Mouse (Mus musculus) midbrain, postnatal 0 days (tissue): ENCODE measurements around the gene Ugt8a. TPM values are rescaled to one million over a fixed set of nuclear protein-coding genes. Genes with fewer than 3 reads are reported as not detected.

Experiments
- ATAC-seq: fragments of 200-750 bp; cut with Nextera tagmentation; 2 replicates; pipeline ENCODE4 v1.8.0; 2017; ENCODE audit warnings: moderate number of reproducible peaks, mild to moderate bottlenecking, moderate TSS enrichment, moderate library complexity; ENCODE audit not compliant: low FRiP score
- DNase-seq: peaks from one replicate; pipeline ENCODE4 v3.0.0-alpha.2; 2015; ENCODE audit warnings: low spot score
- H3K27ac ChIP-seq: fragments of 300-500 bp; sonication (generic); 2 replicates; pipeline ENCODE4 v1.5.1; 2014; ENCODE audit warnings: low read depth, mild to moderate bottlenecking, low read length, mixed read lengths
- H3K27me3 ChIP-seq: fragments of 300-500 bp; sonication (generic); 2 replicates; pipeline ENCODE4 v1.6.1; 2014; ENCODE audit warnings: low read length, control low read depth, mixed read lengths; ENCODE audit not compliant: insufficient read depth
- H3K36me3 ChIP-seq: fragments of 300-500 bp; sonication (generic); 2 replicates; pipeline ENCODE4 v1.6.1; 2014; ENCODE audit warnings: low read length, control low read depth, mixed read lengths; ENCODE audit not compliant: insufficient read depth
- H3K4me1 ChIP-seq: fragments of 300-500 bp; sonication (generic); 2 replicates; pipeline ENCODE4 v1.6.1; 2014; ENCODE audit warnings: mild to moderate bottlenecking, control low read depth, antibody characterized with exemption, low read length, mixed read lengths; ENCODE audit not compliant: insufficient read depth
- H3K4me2 ChIP-seq: fragments of 300-500 bp; sonication (generic); 2 replicates; pipeline ENCODE4 v1.6.1; 2014; ENCODE audit warnings: low read depth, mild to moderate bottlenecking, low read length, mixed read lengths; ENCODE audit not compliant: poor library complexity, severe bottlenecking
- H3K4me3 ChIP-seq: fragments of 300-500 bp; sonication (generic); 2 replicates; pipeline ENCODE4 v1.5.1; 2014; ENCODE audit warnings: low read depth, mild to moderate bottlenecking, low read length, moderate library complexity
- H3K9ac ChIP-seq: fragments of 300-500 bp; sonication (generic); replicated peaks from 2 replicates; pipeline ENCODE4 v1.6.1; 2014; ENCODE audit warnings: mild to moderate bottlenecking, low read length, moderate library complexity, mixed read lengths; ENCODE audit not compliant: poor library complexity, severe bottlenecking
- H3K9me3 ChIP-seq: fragments of 300-500 bp; sonication (generic); 2 replicates; pipeline ENCODE4 v1.6.1; 2016; ENCODE audit warnings: low read length, control low read depth
- CTCF ChIP-seq: IDR thresholded peaks from 2 replicates; pipeline ENCODE4 v1.5.1; 2016; ENCODE audit warnings: antibody characterized with exemption, mild to moderate bottlenecking
- WGBS: fragments of 180-500 bp; shearing (Covaris S2); extraction: QIAGEN DNeasy Blood & Tissue Kit; methylation state at CpG from one replicate; pipeline ENCODE4 v1.1.7; 2014; 5-methylcytosine and 5-hydroxymethylcytosine counted together
- polyA plus RNA-seq: library from polyadenylated mRNA; unstranded; fragments of >200 nt; fragmentation: Nextera tagmentation; extraction: Ambion mirVana; gene quantifications from 2 replicates; pipeline ENCODE4 v1.2.1, GENCODE M21; 2015
- total RNA-seq: library from RNA; depleted of rRNA; stranded (reverse); fragments of >200 nt; gene quantifications from 2 replicates; pipeline ENCODE4 v1.2.3, GENCODE M21; 2014

The Ugt8a gene
- total and polyA plus RNA-seq, 2 experiments from 2014 or later: 2.5 to 6.0 TPM

DNA sequence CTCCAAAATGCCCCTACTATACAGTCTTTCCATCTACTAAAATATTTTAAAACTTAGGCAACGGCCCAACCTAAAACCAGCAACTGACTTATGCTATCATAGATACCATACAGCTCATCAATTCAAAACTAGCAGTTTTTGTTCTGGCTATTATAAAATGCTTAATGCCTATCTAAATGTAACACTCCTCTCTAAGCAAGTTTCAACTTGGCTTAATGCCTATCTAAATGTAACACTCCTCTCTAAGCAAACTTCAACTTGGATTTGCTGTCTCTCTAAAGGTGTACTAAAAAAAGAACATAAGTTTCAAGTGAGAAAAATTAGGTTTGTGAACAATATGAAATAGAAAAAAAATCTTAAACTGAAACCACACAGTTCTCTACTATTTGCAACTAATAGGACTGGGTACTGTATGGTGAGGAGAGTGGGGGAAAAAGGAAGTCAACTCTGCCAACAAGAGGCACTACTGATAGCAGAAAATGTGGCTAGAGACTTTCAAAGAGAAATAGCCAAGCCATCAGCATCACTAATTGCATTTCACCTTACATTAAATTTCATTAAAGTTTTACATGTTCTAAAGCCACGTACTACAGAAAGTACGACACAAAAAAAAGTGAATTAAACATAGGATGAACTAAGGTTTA is 5.7 kb downstream of the Ugt8a start:
- ATAC-seq (no peak), DNase-seq (no peak)
- Histone ChIP-seq H3K4me3 (no peak overlapping the region), H3K9me3 (no peaks in the 10 kb centered on the region), H3K4me2 (no peak overlapping the region), H3K4me1 (no peaks in the 10 kb centered on the region), H3K27me3 (no peaks in the 10 kb centered on the region), H3K36me3 (no peaks in the 10 kb centered on the region), H3K9ac (no peak overlapping the region), H3K27ac (no peak overlapping the region)
- no peak for TF ChIP-seq CTCF
- WGBS: 93% methylated on average over 3 of the region's 3 CpGs

- no peak overlapping the region for H3K4me2 ChIP-seq
- no peak overlapping the region for H3K4me3 ChIP-seq
- no peaks in the 10 kb centered on the region for H3K4me1 ChIP-seq
- H3K27me3 ChIP-seq: no peaks in the 10 kb centered on the region
- no peak overlapping the region for H3K9ac ChIP-seq
- 38% methylated on average over 1 of the region's 1 CpGs for WGBS
- no peaks in the 10 kb centered on the region for H3K9me3 ChIP-seq
- no peak for TF ChIP-seq CTCF
- H3K27ac ChIP-seq: no peak overlapping the region
- no peaks in the 10 kb centered on the region for H3K36me3 ChIP-seq
- no peak for DNase-seq
- ATAC-seq: no peak
These were observed 7.4 kb downstream of the Ugt8a start for GRCm38 (mm10) chr3:125931059-125931458.

GRCm38 (mm10) chr3:125920876-125921275 is 17.5 kb downstream of the Ugt8a start:
- TF ChIP-seq CTCF: no peak
- WGBS: 86% methylated on average over 2 of the region's 2 CpGs
- H3K36me3 ChIP-seq: no peaks in the 10 kb centered on the region
- no peaks in the 10 kb centered on the region for H3K9me3 ChIP-seq
- H3K9ac ChIP-seq: no peak overlapping the region
- H3K4me2 ChIP-seq: no peak overlapping the region
- ATAC-seq: no peak
- no peak for DNase-seq
- no peak overlapping the region for H3K27ac ChIP-seq
- no peaks in the 10 kb centered on the region for H3K4me1 ChIP-seq
- no peaks in the 10 kb centered on the region for H3K27me3 ChIP-seq
- H3K4me3 ChIP-seq: no peak overlapping the region

- TF ChIP-seq CTCF: no peak
- H3K27me3 ChIP-seq: no peaks in the 10 kb centered on the region
- 73% methylated on average over 1 of the region's 1 CpGs for WGBS
These were observed 39.4 kb downstream of the Ugt8a start for GRCm38 (mm10) chr3:125898976-125899375.

GRCm38 (mm10) chr3:125887109-125887508 is 51.3 kb downstream of the Ugt8a start:
- no peak for TF ChIP-seq CTCF
- Histone ChIP-seq H3K9ac (no peak overlapping the region), H3K4me1 (no peaks in the 10 kb centered on the region), H3K4me2 (no peak overlapping the region), H3K27me3 (no peaks in the 10 kb centered on the region), H3K4me3 (no peak overlapping the region), H3K27ac (no peak overlapping the region), H3K9me3 (no peaks in the 10 kb centered on the region), H3K36me3 (no peaks in the 10 kb centered on the region)
- no peak for DNase-seq
- 50% methylated on average over 2 of the region's 2 CpGs for WGBS
- no peak for ATAC-seq

More at GRCm38 (mm10) chr3:125898976-125899375, 39.4 kb downstream of the Ugt8a start:
- H3K4me3 ChIP-seq: no peak overlapping the region
- H3K4me2 ChIP-seq: no peak overlapping the region
- no peaks in the 10 kb centered on the region for H3K9me3 ChIP-seq
- DNase-seq (no peak), ATAC-seq (no peak)
- no peaks in the 10 kb centered on the region for H3K36me3 ChIP-seq
- no peaks in the 10 kb centered on the region for H3K4me1 ChIP-seq
- H3K27ac ChIP-seq: no peak overlapping the region
- no peak overlapping the region for H3K9ac ChIP-seq

- no peak for TF ChIP-seq CTCF
- Histone ChIP-seq H3K36me3 (no peaks in the 10 kb centered on the region), H3K27ac (no peak overlapping the region), H3K9me3 (no peaks in the 10 kb centered on the region), H3K4me1 (no peaks in the 10 kb centered on the region), H3K4me3 (no peak overlapping the region), H3K4me2 (no peak overlapping the region), H3K27me3 (no peaks in the 10 kb centered on the region), H3K9ac (no peak overlapping the region)
- no peak for DNase-seq
- 86% methylated on average over 2 of the region's 2 CpGs for WGBS
- no peak for ATAC-seq
These were observed 53.5 kb downstream of the Ugt8a start for GRCm38 (mm10) chr3:125884879-125885278.
